Mouse (Mus musculus) c-Kit-positive CD71-positive TER-119-negative erythroid progenitor cells, embryonic 14.5 days (primary cell): Measurements from ENCODE around the gene Tinagl1.

ENCODE experiments used
- DNase-seq: peaks from one replicate; pipeline ENCODE4 v3.0.0-alpha.2; 2013; ENCODE audit warnings: low read depth

The Tinagl1 gene

GRCm38 (mm10) chr4:130177536-130177935 lies 2.6 kb upstream of the Tinagl1 start:
- DNase-seq: no peak

GRCm38 (mm10) chr4:130177087-130177486 lies 2.2 kb upstream of the Tinagl1 start:
- DNase-seq: no peak

- no peak for DNase-seq
Measured at GRCm38 (mm10) chr4:130176156-130176720, 1.3 kb upstream of the Tinagl1 start.

GRCm38 (mm10) chr4:130174335-130175031 lies 439 bp downstream of the Tinagl1 start:
- DNase-seq: peak; percentile 42

GRCm38 (mm10) chr4:130173911-130174311 lies 1.0 kb downstream of the Tinagl1 start:
- no peak for DNase-seq

GRCm38 (mm10) chr4:130173060-130173822 lies 1.7 kb downstream of the Tinagl1 start:
- DNase-seq: peak; percentile 28

GRCm38 (mm10) chr4:130171951-130172765 lies 2.8 kb downstream of the Tinagl1 start:
- no peak for DNase-seq

- no peak for DNase-seq
Measured at GRCm38 (mm10) chr4:130170362-130170761, 4.6 kb downstream of the Tinagl1 start.

- DNase-seq: no peak
Measured at GRCm38 (mm10) chr4:130169411-130169971, 5.4 kb downstream of the Tinagl1 start.

GRCm38 (mm10) chr4:130168280-130169183 lies 6.4 kb downstream of the Tinagl1 start:
- no peak for DNase-seq

- DNase-seq: no peak
Measured at GRCm38 (mm10) chr4:130167814-130168213, 7.1 kb downstream of the Tinagl1 start.

GRCm38 (mm10) chr4:130167321-130167720 lies 7.6 kb downstream of the Tinagl1 start:
- DNase-seq: no peak

GRCm38 (mm10) chr4:130166592-130166991 lies 8.3 kb downstream of the Tinagl1 start:
- DNase-seq: no peak

- DNase-seq: no peak
Measured at GRCm38 (mm10) chr4:130166061-130166460, 8.9 kb downstream of the Tinagl1 start.

- no peak for DNase-seq
Measured at GRCm38 (mm10) chr4:130164121-130164520, 10.8 kb downstream of the Tinagl1 start.

GRCm38 (mm10) chr4:130163391-130163861 lies 11.5 kb downstream of the Tinagl1 start:
- DNase-seq: no peak

GRCm38 (mm10) chr4:130161349-130161748 lies 13.6 kb downstream of the Tinagl1 start:
- no peak for DNase-seq

GRCm38 (mm10) chr4:130156812-130157371 lies 18.0 kb downstream of the Tinagl1 start:
- no peak for DNase-seq

- DNase-seq: no peak
Measured at GRCm38 (mm10) chr4:130154250-130154649, 20.7 kb downstream of the Tinagl1 start.

- no peak for DNase-seq
Measured at GRCm38 (mm10) chr4:130148405-130148804, 26.5 kb downstream of the Tinagl1 start.
